Mouse (Mus musculus) embryonic facial prominence, embryonic 10.5 days (tissue): ENCODE measurements around the gene Trir. TPM values are rescaled to one million over a fixed set of nuclear protein-coding genes. Genes with fewer than 3 reads are reported as not detected.

ENCODE experiments used
- DNase-seq: peaks from one replicate; pipeline ENCODE4 v3.0.0-alpha.2; 2017; ENCODE audit warnings: low spot score
- H3K27ac ChIP-seq: fragments of 300-500 bp; sonication (generic); replicated peaks from 2 replicates; pipeline ENCODE4 v1.5.1; 2016; ENCODE audit warnings: mild to moderate bottlenecking
- H3K27me3 ChIP-seq: fragments of 300-500 bp; sonication (generic); replicated peaks from 2 replicates; pipeline ENCODE4 v1.6.1; 2016; ENCODE audit warnings: low read depth, mild to moderate bottlenecking; ENCODE audit not compliant: poor library complexity, severe bottlenecking
- H3K36me3 ChIP-seq: fragments of 300-500 bp; sonication (generic); replicated peaks from 2 replicates; pipeline ENCODE4 v1.6.1; 2016; ENCODE audit warnings: mild to moderate bottlenecking, moderate library complexity
- H3K4me1 ChIP-seq: fragments of 300-500 bp; sonication (generic); 2 replicates; pipeline ENCODE4 v1.6.1; 2016
- H3K4me3 ChIP-seq: fragments of 300-500 bp; sonication (generic); 2 replicates; pipeline ENCODE4 v1.5.1; 2016; ENCODE audit warnings: mild to moderate bottlenecking, moderate library complexity
- H3K9me3 ChIP-seq: fragments of 300-500 bp; sonication (generic); 2 replicates; pipeline ENCODE4 v1.6.1; 2016; ENCODE audit warnings: mild to moderate bottlenecking
- WGBS: fragments of 180-500 bp; shearing (Covaris S2); methylation state at CpG from one replicate; pipeline ENCODE4 v1.1.7; 2016; 5-methylcytosine and 5-hydroxymethylcytosine counted together
- polyA plus RNA-seq: library from polyadenylated mRNA; unstranded; fragments of >200 nt; fragmentation: Nextera tagmentation; extraction: Ambion mirVana; gene quantifications from 2 replicates; pipeline ENCODE4 v1.2.1, GENCODE M21; 2016

Gene Trir
- polyA plus RNA-seq, result 154 and 157 TPM in 2 replicates

GRCm38 (mm10) chr8:85026670-85027515 lies at the start of gene Trir:
TSS of gene Trir (plus strand) at chr8:85026823.
- Histone ChIP-seq H3K9me3 (no peaks in the 10 kb centered on the region), H3K4me3 (peak within 1 kb of the TSS; percentile 99), H3K27ac (peak within 1 kb of the TSS; percentile 98), H3K36me3 (peaks cover 56% of the 10 kb centered on the region), H3K27me3 (no peaks in the 10 kb centered on the region), H3K4me1 (peaks cover 42% of the 10 kb centered on the region)
- WGBS, result under 1% methylated on average over 75 of the region's 75 CpGs
- peak; percentile 96 for DNase-seq

GRCm38 (mm10) chr8:84977435-84978247 lies 49.0 kb upstream of the Trir start:
- Histone ChIP-seq H3K9me3 (no peaks in the 10 kb centered on the region), H3K4me3 (peak overlapping the region; percentile 73), H3K36me3 (peaks cover 28% of the 10 kb centered on the region), H3K27me3 (peaks cover 54% of the 10 kb centered on the region), H3K27ac (peak overlapping the region; percentile 78), H3K4me1 (peaks cover 80% of the 10 kb centered on the region)
- 1% methylated on average over 70 of the region's 70 CpGs for WGBS
- peak; percentile 73 for DNase-seq

- Histone ChIP-seq H3K36me3 (peaks cover 20% of the 10 kb centered on the region), H3K9me3 (no peaks in the 10 kb centered on the region), H3K27me3 (peaks cover 56% of the 10 kb centered on the region), H3K4me1 (peaks cover 82% of the 10 kb centered on the region), H3K27ac (peak within 1 kb of the TSS; percentile 78), H3K4me3 (peak within 1 kb of the TSS; percentile 73)
- under 1% methylated on average over 63 of the region's 63 CpGs for WGBS
- peak; percentile 89 for DNase-seq
Observed at GRCm38 (mm10) chr8:84978248-84978940, 48.2 kb upstream of the Trir start, which contains the start of gene Junb. TSS of gene Junb (minus strand) at chr8:84978718.

- Histone ChIP-seq H3K4me3 (peak overlapping the region; percentile 73), H3K9me3 (no peaks in the 10 kb centered on the region), H3K27me3 (peaks cover 59% of the 10 kb centered on the region), H3K27ac (peak overlapping the region; percentile 69), H3K36me3 (peaks cover 6% of the 10 kb centered on the region), H3K4me1 (peaks cover 95% of the 10 kb centered on the region)
- peak; percentile 90 for DNase-seq
- 2% methylated on average over 42 of the region's 42 CpGs for WGBS
Observed at GRCm38 (mm10) chr8:84979599-84980421, 46.8 kb upstream of the Trir start.

GRCm38 (mm10) chr8:84980622-84981358 lies 45.8 kb upstream of the Trir start:
- WGBS, result 28% methylated on average over 11 of the region's 11 CpGs
- Histone ChIP-seq H3K27ac (peak overlapping the region; percentile 69), H3K27me3 (peaks cover 62% of the 10 kb centered on the region), H3K4me3 (peak overlapping the region; percentile 73), H3K9me3 (no peaks in the 10 kb centered on the region), H3K4me1 (peaks cover 95% of the 10 kb centered on the region), H3K36me3 (no peaks in the 10 kb centered on the region)
- peak; percentile 30 for DNase-seq

GRCm38 (mm10) chr8:84981644-84982498 lies 44.8 kb upstream of the Trir start:
- Histone ChIP-seq H3K4me3 (peak overlapping the region; percentile 25; the same call in 1 of the 2 replicates), H3K9me3 (no peaks in the 10 kb centered on the region), H3K4me1 (peaks cover 92% of the 10 kb centered on the region), H3K36me3 (no peaks in the 10 kb centered on the region), H3K27ac (peak overlapping the region; percentile 69), H3K27me3 (peaks cover 72% of the 10 kb centered on the region)
- 75% methylated on average over 15 of the region's 15 CpGs for WGBS
- DNase-seq, result no peak

- 72% methylated on average over 3 of the region's 3 CpGs for WGBS
- H3K27ac ChIP-seq, result peak overlapping the region; percentile 30; the same call in 1 of the 2 replicates
- no peak for DNase-seq
- no peak overlapping the region for H3K4me3 ChIP-seq
- H3K4me1 ChIP-seq, result peaks cover 85% of the 10 kb centered on the region
- H3K36me3 ChIP-seq, result no peaks in the 10 kb centered on the region
- peaks cover 72% of the 10 kb centered on the region for H3K27me3 ChIP-seq
- no peaks in the 10 kb centered on the region for H3K9me3 ChIP-seq
Observed at GRCm38 (mm10) chr8:84982499-84983011, 44.1 kb upstream of the Trir start.

- H3K4me1 ChIP-seq, result peaks cover 72% of the 10 kb centered on the region
- H3K27me3 ChIP-seq, result peaks cover 61% of the 10 kb centered on the region
- H3K4me3 ChIP-seq, result peak overlapping the region; percentile 71
- peak; percentile 42 for DNase-seq
- H3K27ac ChIP-seq, result peak overlapping the region; percentile 85
- 3% methylated on average over 16 of the region's 16 CpGs for WGBS
- no peaks in the 10 kb centered on the region for H3K9me3 ChIP-seq
- H3K36me3 ChIP-seq, result no peaks in the 10 kb centered on the region
Observed at GRCm38 (mm10) chr8:84984294-84985048, 42.2 kb upstream of the Trir start.

GRCm38 (mm10) chr8:84985049-84985683 lies 41.5 kb upstream of the Trir start:
- no peaks in the 10 kb centered on the region for H3K36me3 ChIP-seq
- peak overlapping the region; percentile 71 for H3K4me3 ChIP-seq
- WGBS, result under 1% methylated on average over 23 of the region's 23 CpGs
- peak overlapping the region; percentile 85 for H3K27ac ChIP-seq
- peaks cover 68% of the 10 kb centered on the region for H3K4me1 ChIP-seq
- no peak for DNase-seq
- H3K9me3 ChIP-seq, result no peaks in the 10 kb centered on the region
- peaks cover 55% of the 10 kb centered on the region for H3K27me3 ChIP-seq
